Mouse (Mus musculus) brown adipose tissue, adult 24 weeks (tissue): ENCODE measurements around the gene Gm49510. TPM values are rescaled to one million over a fixed set of nuclear protein-coding genes. Genes with fewer than 3 reads are reported as not detected.

Source experiments
- polyA plus RNA-seq: library from polyadenylated mRNA; stranded (reverse); fragments of >200 nt; gene quantifications from 2 replicates; pipeline ENCODE4 v1.2.4, GENCODE M21; 2012; ENCODE audit not compliant: missing spikeins, insufficient read depth, insufficient read length

The Gm49510 gene
- polyA plus RNA-seq, 1 experiment: not detected

Other genes with a start within 250 kb of the Gm49510 start
- gene Elfn2, start 180.9 kb upstream of the Gm49510 start, polyA plus RNA-seq: not detected in 2 replicates
- 12.0 and 20.7 TPM in 2 replicates for gene Mfng, start 126.2 kb upstream of the Gm49510 start, polyA plus RNA-seq
- 3.9 and 4.8 TPM in 2 replicates for gene Card10, start 96.6 kb upstream of the Gm49510 start, polyA plus RNA-seq
- gene Cdc42ep1, start 57.0 kb upstream of the Gm49510 start, polyA plus RNA-seq: 18.4 and 21.7 TPM in 2 replicates
- not detected in 2 replicates for gene Lgals2, start 44.1 kb upstream of the Gm49510 start, polyA plus RNA-seq
- gene Gga1, start 22.5 kb upstream of the Gm49510 start, polyA plus RNA-seq: 23.7 and 29.1 TPM in 2 replicates
- 2.2 and 3.3 TPM in 2 replicates for gene Sh3bp1, start 101 bp downstream of the Gm49510 start, polyA plus RNA-seq
- 0.67 and 1.3 TPM in 2 replicates for gene Pdxp, start 14.3 kb downstream of the Gm49510 start, polyA plus RNA-seq
- 2,169 and 2,213 TPM in 2 replicates for gene Lgals1, start 27.1 kb downstream of the Gm49510 start, polyA plus RNA-seq
- 22.6 and 34.2 TPM in 2 replicates for gene Nol12, start 35.3 kb downstream of the Gm49510 start, polyA plus RNA-seq
- gene Triobp, start 48.1 kb downstream of the Gm49510 start, polyA plus RNA-seq: 19.0 and 24.7 TPM in 2 replicates
- 128 and 153 TPM in 2 replicates for gene H1f0, start 128.8 kb downstream of the Gm49510 start, polyA plus RNA-seq
- not detected in 2 replicates for gene Galr3, start 142.2 kb downstream of the Gm49510 start, polyA plus RNA-seq
- gene Ankrd54, start 163.2 kb downstream of the Gm49510 start, polyA plus RNA-seq: 5.7 and 8.7 TPM in 2 replicates
- 177 and 198 TPM in 2 replicates for gene Eif3l, start 175.5 kb downstream of the Gm49510 start, polyA plus RNA-seq
- 20.2 and 21.8 TPM in 2 replicates for gene Micall1, start 209.2 kb downstream of the Gm49510 start, polyA plus RNA-seq
- 173 and 185 TPM in 2 replicates for gene Polr2f, start 241.3 kb downstream of the Gm49510 start, polyA plus RNA-seq
- 2.1 TPM in 1 of 2 replicates, not detected in the other for gene 1700088E04Rik, start 241.6 kb downstream of the Gm49510 start, polyA plus RNA-seq